ENCODE assay signal across 10 mouse cellular contexts in genomic region chr2:35624380-35625006, GRCm38 (mm10).
DNase-seq lines count a peak whose midpoint lies in the region; ATAC-seq and TF ChIP-seq lines count a peak whose summit lies in the region.
"Had no signal": no experiment of that assay in that cellular context is flagged by ENCODE, and none has a peak within 500 bp of the region (broad histone marks: within the 10 kb centered on the region; RNA-seq: fewer than 3 reads in every experiment).

No protein-coding gene starts in this region.

- DNase-seq in cerebellum, postnatal 4 days (ENCODE audit: low spot score in 2 of 2) = no peak
- DNase-seq in left cerebral cortex, adult 2 months (ENCODE audit: extremely low spot score in 1 of 2, low spot score in 2 of 2) = no peak
- DNase-seq in left cerebral cortex, adult 8-10 months (ENCODE audit: low spot score in 2 of 2) = no peak
- no peak for DNase-seq in embryonic facial prominence, embryonic 14.5 days (ENCODE audit: low spot score)
- no peak for DNase-seq in adrenal gland, postnatal 10 days
- no peak for DNase-seq in retina, embryonic 14.5 days (ENCODE audit: low spot score)
- DNase-seq: left cerebral cortex, postnatal 4 days had no signal

- H3K9me3 ChIP-seq in embryonic facial prominence, embryonic 14.5 days (ENCODE audit: control insufficient read depth, low read length) = no peaks in the 10 kb centered on the region

- peaks cover 59% of the 10 kb centered on the region for H3K4me1 ChIP-seq in embryonic facial prominence, embryonic 14.5 days (ENCODE audit: control insufficient read depth, insufficient read depth, low read length)

- WGBS in embryonic facial prominence, embryonic 14.5 days = 49% methylated on average over 5 of the region's 5 CpGs

- peak overlapping the region; percentile 85; the same call in 1 of the 2 replicates for H3K9ac ChIP-seq in embryonic facial prominence, embryonic 14.5 days (ENCODE audit: low read depth, low read length)

- H3K36me3 ChIP-seq in embryonic facial prominence, embryonic 14.5 days (ENCODE audit: control insufficient read depth, insufficient read depth, low read length) = no peaks in the 10 kb centered on the region

- no peaks in the 10 kb centered on the region for H3K27me3 ChIP-seq in embryonic facial prominence, embryonic 14.5 days (replicated peaks; ENCODE audit: control insufficient read depth, insufficient read depth, low read length)

- peak; percentile 5; the same call in 1 of the 2 replicates for TF ChIP-seq CTCF in left cerebral cortex, adult 2 months (IDR thresholded peaks at IDR 0.05)

- peak overlapping the region; percentile 82 for H3K4me2 ChIP-seq in embryonic facial prominence, embryonic 14.5 days (ENCODE audit: low read depth, low read length)

- peak overlapping the region; percentile 24; the same call in 1 of the 2 replicates for H3K27ac ChIP-seq in left cerebral cortex, adult 2 months
- no peak overlapping the region for H3K27ac ChIP-seq in embryonic facial prominence, embryonic 14.5 days (replicated peaks; ENCODE audit: low read depth, low read length)

- ATAC-seq in cerebellum, adult (ENCODE audit: insufficient number of reproducible peaks, low FRiP score, low TSS enrichment) = peak; percentile 23; the same call in 1 of the 2 replicates
- no peak for ATAC-seq in embryonic facial prominence, embryonic 14.5 days (ENCODE audit: low read depth)
- 0 out of 2 replicates have a peak, but pooled peaks have one; percentile 18 for ATAC-seq in megakaryocyte progenitor cell, adult 5-6 weeks (replicated peaks; ENCODE audit: poor library complexity)

- intact Hi-C loops in left cerebral cortex, adult 2 months (cut with DNase I) = no loop called here

- no peak overlapping the region for H3K4me3 ChIP-seq in left cerebral cortex, adult 2 months
- no peak overlapping the region for H3K4me3 ChIP-seq in embryonic facial prominence, embryonic 14.5 days (ENCODE audit: low read depth, low read length)
- H3K4me3 ChIP-seq: myocyte had no signal
